Mouse (Mus musculus): ENCODE results near the gene Dnah17.

Gene Dnah17

DNA sequence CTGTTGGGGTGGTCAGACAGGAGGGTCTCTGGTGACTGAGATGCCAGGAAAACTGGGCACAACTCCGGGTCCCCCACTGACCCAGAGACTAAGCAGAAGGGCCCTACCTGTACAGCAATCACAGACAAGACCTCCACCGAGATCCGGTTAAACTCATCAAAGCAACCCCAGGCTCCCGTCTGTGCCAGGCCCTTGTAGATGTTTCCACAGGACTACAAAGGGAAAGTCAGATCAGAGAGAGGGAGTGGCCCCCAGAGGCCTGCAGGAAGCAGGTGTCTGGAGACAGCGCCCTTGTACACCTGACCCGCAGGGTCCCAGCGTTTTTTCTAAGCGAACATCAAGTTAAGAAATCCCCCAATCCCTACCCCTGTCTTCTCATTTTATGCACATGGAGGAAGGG is 44.5 kb downstream of the Dnah17 start:
- no peak for DNase-seq (ENCODE audit: low read depth, low spot score)

DNA sequence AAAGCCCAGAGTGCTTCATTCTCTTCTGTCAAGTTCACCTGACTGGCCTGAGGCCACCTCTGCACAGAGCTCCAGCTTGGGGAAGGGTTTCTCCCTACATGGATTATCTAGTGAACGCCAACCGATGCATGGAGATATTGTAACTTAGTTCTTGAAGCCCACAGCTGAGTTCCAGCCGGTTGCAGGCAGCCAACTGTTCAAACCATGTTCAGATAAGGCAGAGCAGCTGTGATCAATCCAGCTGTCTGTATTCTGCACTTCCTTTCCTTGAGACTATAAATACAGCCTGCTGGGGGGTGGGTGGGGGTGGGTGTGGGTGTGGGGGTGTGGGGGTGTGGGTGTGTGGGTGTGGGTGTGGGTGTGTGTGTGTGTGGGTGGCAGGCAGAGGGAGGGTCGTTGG is 45.3 kb downstream of the Dnah17 start:
- no peak for DNase-seq (ENCODE audit: low read depth, low spot score)

GRCm38 (mm10) chr11:118084266-118084665 is 46.2 kb downstream of the Dnah17 start:
- no peak for DNase-seq (ENCODE audit: low read depth, low spot score)

- peak; percentile 65 for DNase-seq (ENCODE audit: low read depth, low spot score)
Measured at GRCm38 (mm10) chr11:118083811-118084210, 46.6 kb downstream of the Dnah17 start.

- no peak for DNase-seq (ENCODE audit: low read depth, low spot score)
Measured at GRCm38 (mm10) chr11:118082294-118082693, 48.1 kb downstream of the Dnah17 start.

- no peak for DNase-seq (ENCODE audit: low read depth, low spot score)
Measured at GRCm38 (mm10) chr11:118079750-118080149, 50.7 kb downstream of the Dnah17 start.

DNA sequence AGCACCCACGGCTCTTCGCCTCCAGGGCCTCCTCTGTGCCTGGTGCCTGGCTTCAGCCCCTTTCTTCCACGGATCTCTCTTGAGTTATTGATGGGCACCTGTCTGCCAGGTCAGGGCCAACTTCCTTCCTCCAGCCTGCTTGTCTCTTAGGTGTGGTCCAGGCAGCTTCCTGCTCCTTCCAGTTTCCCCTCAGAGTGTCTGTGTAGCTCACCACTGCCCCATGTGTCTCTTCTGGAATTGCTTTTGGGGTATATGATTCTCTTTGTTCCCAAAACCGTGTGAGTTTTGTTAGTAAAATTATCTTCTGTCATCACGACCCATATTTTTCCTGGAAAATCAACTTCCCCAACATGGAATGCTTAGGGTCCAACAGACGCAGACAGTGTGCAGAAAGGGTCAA is 53.5 kb downstream of the Dnah17 start:
- no peak for DNase-seq (ENCODE audit: low read depth, low spot score)

DNA sequence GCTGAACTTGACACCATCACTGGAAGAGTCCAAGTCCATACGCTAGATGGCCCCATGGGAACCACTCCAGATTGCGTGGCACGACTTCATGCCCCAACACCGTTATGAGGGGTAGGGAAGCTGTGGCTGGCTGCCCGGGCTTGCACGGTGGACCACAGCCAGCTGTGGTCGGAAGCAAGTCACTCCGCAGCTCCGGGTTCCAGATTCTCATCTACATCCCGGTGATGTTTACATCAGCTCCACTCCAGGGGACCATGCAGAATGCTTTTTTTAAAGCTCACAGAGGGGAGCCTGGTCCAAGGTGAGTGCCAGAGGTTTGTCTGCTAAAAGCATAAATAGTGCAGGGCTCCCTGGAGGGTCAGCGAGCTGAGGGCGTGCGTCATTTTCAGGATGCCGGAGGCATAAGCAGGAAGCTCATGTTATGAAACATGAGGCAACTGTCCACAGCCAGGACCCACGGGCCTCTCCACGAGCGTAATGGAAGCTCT is 55.4 kb downstream of the Dnah17 start:
- DNase-seq (ENCODE audit: low read depth, low spot score), result no peak

GRCm38 (mm10) chr11:118071227-118071912 is 59.1 kb downstream of the Dnah17 start:
- DNase-seq (ENCODE audit: low read depth, low spot score), result no peak

DNA sequence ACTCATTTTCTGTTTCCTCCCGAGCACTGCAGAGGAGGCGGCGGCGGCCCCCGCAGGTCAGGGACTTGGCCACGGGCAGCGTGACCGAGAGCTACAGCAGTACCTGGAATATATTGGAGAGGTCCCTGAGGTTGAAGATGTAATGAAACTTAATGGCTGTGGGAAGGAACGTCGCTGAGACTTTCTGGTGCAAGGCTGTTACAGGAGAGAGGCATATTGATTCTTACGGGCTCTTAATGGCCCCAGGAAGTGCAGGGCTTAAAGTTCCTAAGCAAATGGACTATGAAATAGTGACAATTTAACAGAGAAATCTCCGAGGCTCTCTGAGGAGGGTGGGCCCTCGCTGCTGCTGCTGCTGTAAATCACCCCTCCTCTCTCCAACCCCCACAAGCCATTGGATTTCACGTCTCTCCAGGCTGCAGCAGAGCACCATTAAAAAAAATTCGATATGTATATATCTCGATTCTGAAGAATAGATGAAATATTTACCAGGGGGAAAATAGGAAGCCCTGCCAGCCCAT is 61.6 kb downstream of the Dnah17 start:
- DNase-seq (ENCODE audit: low read depth, low spot score), result no peak

DNA sequence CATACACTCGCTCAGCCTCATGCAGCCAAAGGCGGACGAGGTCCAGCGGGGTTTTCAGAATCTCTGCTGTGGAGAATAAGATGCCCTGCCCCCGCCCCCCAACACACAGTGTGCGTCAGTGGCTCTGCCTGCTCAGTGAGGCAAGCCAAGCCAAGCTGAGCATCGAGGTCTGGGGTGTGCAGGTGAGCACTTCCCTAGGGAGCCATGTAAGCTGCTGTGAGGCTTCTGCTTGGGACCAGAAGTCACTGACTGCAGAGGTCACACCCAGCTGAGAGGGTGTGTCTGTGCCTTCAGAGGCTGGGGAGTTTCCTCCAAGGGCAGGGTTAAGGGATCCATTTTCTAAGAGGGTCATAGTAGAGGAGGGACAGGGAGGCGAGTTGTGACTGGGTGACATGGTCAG is 62.8 kb downstream of the Dnah17 start:
- DNase-seq (ENCODE audit: low read depth, low spot score), result no peak

DNA sequence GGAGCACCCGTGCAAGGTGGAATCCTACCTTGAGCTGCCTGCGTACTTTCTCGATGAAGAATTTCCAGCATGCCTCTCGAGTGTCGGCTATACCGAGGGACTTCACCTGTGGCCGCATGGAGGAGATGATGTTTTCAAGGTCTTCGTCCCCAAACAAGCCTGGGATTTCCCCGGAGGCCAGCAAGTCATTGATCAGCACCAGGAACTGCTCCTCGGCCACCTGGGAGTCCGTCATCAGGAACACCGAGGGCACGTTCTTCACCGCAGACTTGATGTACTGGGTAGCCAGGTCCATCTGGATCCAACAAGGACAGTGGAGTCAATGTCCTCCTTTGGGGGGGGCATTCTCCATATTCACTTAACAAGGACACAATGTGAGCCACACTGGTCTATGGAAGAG is 70.4 kb downstream of the Dnah17 start:
- no peak for DNase-seq (ENCODE audit: low read depth, low spot score)

DNA sequence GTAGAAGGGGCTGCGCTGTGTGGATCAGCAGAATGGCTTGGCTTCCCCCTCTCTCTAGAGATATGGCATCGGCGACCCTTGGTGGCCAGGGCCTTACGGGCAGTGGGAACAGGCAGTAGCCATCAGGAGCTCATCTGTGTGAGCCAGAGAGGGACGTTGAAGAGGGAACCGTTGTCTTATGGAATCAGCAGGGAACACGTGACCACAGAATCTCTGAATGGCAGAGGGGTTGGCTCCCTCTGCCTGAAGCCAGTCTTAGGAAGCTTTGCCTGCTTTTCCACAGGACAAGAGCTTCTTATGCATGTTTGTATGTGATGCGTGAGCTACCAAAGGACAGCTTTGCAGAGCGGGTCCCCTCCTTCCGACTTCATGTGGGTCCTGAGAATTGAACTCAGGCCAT is 71.6 kb downstream of the Dnah17 start:
- no peak for DNase-seq (ENCODE audit: low read depth, low spot score)

- no peak for DNase-seq (ENCODE audit: low read depth, low spot score)
Measured at GRCm38 (mm10) chr11:118058367-118058766, 72.1 kb downstream of the Dnah17 start.

- no peak for DNase-seq (ENCODE audit: low read depth, low spot score)
Measured at GRCm38 (mm10) chr11:118050174-118050573, 80.3 kb downstream of the Dnah17 start.

- peak; percentile 50 for DNase-seq (ENCODE audit: low read depth, low spot score)
Measured at GRCm38 (mm10) chr11:118049641-118050040, 80.8 kb downstream of the Dnah17 start.

DNA sequence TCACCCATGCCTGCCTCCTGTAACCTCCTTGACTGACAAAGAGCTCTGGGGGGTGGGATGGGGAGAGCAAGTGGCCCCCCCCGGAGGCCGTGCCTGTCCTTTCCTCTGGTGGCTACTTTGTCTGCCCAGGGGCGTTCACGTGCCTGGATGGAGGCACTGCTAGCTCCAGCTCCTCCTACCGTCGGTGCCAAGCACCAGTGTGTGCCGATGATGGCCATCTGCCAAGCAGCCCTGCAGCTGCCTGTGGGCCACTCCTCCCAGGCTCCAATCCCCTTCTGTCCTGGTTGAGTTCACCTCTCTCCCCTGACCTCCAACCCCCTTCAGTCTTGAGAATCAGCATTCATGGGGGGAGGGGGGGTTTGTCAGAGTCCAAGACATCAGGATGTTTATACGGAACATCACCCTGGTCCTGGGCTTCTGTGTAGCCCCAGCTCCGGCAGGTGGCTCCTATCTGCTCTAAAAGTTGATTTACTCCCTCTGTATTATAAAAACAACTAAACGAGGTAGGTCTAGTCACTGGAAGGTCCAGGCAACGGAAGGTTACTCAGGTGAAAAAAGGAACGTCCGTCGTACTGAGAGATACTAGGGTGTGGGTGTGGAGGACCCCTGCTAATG is 87.0 kb downstream of the Dnah17 start:
- no peak for DNase-seq (ENCODE audit: low read depth, low spot score)

DNA sequence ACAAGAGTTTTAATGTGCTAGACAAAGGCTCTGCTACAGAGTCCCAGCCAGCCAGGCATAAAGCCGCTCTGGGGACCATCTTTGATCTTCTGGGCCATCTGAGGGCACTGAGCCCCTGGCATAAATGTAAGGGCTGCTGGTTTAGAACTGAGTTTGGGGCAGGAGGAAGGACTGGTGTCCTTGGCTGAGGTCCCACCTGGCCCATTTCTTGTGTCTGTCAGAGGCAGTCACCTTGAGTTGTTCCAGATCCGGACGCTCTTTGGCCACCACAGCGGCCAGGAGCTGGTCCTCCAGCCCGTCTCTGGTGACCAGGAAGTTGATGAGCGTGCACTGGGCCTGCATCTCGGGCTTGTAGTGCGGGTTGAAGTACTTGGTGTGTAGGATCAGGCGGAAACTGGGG is 87.6 kb downstream of the Dnah17 start:
- no peak for DNase-seq (ENCODE audit: low read depth, low spot score)

DNA sequence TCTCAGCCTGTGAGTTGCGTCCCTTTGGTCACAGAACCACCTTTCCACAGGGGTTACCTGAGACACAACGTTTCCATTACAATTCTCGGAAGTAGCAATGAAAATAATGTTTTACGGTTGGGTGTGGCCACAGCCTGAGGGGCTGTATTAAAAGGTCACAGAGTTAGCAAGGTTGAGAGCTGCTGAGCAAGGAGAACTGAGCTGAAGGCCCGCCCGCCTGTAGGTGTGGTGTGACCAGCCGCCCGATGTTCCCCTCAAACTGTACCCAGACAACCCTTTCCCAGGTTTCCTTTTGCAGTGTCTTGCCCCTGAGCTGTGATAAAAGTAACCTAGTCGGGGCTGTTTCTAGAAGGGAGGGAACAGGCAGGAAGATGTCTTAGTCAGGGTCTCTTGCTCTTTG is 95.4 kb downstream of the Dnah17 start:
- DNase-seq (ENCODE audit: low read depth, low spot score), result no peak

- DNase-seq (ENCODE audit: low read depth, low spot score), result no peak
Measured at GRCm38 (mm10) chr11:118034395-118034794, 96.0 kb downstream of the Dnah17 start.

DNA sequence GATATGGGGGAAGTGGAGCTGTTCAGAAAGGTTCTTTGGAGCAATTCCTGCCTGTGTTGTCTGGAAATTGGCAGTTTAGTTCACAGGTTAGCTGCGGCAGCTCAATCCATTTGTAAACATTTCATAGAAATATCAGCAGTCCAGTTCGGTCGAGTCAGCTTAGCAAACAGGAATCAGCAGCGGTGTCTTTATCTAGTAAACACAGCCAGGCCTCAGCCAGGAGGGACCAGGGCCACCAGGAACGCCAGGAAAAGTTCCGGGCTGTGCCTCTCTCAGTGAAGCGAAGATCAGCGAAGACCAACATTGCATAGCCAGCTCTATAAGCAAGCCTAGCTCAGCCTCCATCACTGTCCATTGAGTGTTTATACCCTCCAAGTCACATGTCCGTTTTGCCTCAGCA is 99.3 kb downstream of the Dnah17 start:
- no peak for DNase-seq (ENCODE audit: low read depth, low spot score)

DNA sequence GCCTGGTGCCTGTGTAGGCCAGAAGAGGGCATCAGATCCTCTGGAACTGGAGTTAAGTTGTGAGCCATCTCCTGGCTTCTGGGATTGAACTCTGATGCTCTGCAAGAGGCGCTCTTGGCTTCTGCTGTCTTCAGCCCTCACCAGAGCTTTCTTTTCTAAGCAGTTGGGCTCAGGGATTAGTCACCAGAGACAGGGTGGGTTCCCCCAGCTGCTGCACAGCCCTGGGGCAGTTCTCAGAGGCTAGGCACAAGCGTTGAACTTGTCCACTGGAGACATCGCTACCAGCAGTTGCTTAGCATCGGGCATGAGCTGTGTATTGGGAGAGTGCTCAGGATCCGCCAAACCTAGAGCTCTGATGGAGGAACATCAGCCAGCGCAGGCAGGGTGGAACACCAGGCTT is 101.3 kb downstream of the Dnah17 start:
- no peak for DNase-seq (ENCODE audit: low read depth, low spot score)

DNA sequence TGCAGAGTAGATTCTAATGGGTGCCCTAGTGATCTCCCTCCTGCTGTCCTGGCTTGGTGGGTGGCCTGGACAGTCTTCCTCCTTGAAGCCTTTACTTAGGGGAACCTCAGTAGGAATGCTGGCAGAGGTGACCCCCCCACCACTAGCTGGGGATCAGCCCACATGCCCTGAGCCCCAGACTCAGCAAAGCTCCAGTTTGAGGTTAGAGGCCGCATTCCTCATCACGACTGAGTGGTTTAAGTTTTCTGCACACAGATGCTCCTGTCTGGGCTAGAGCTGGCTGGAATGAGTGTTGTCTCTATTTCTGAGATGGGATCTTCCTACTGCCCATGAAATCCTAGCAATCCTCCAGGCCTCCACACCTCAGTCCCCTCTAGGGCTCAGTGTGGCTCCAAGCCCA is 106.3 kb downstream of the Dnah17 start:
- DNase-seq (ENCODE audit: low read depth, low spot score), result no peak
